Mouse (Mus musculus) lung, postnatal 10 days (tissue): ENCODE data around the gene Gm20823.
"Not testable (repeated sequence)": the region's sequence is repeated elsewhere in the genome, so short reads cannot be mapped to it uniquely, and the experiment has no call there.

ENCODE experiments used
- DNase-seq: peaks from one replicate; pipeline ENCODE4 v3.0.0; 2021

The Gm20823 gene

DNA sequence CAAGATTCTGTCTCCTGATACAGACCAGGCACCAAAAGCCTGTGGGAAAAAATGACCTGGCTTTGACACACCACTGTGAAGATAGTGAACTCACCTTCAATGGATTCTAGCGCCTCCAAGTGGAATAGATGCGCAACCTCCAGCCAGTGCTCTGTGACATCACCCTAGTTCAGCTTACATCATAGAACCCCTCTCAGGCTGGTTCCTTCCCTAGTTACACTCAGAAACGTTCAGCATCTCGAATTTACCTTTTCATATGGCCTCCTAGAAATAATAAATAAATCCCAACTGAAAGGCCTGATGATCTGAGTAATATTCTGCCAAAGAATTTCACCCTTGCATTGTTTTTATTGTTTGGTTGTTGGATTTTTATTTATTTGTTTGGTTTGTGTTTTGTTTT is at the start of gene Gm20823:
Gm20823 (minus strand) TSS at position 101 of the 400 bp plus-strand sequence.
- not testable (repeated sequence) for DNase-seq
